Mouse (Mus musculus): ENCODE data around the gene Ifit1. TPM values are rescaled to one million over a fixed set of nuclear protein-coding genes. Genes with fewer than 3 reads are reported as not detected.

The Ifit1 gene
- total RNA-seq (2023), result 10 to 100 TPM; 11.7 to 19.1 TPM

GRCm38 (mm10) chr19:34640623-34641022 lies at the start of gene Ifit1, which contains the start of gene Ifit1bl2:
Gene Ifit1, plus strand, starts transcription at chr19:34640871.
Gene Ifit1bl2, minus strand, starts transcription at chr19:34640743.

GRCm38 (mm10) chr19:34601888-34602287 lies 38.8 kb upstream of the Ifit1 start, which contains the start of gene Ifit1bl1:
Gene Ifit1bl1, minus strand, starts transcription at chr19:34601956.

GRCm38 (mm10) chr19:34607237-34608051 lies 33.2 kb upstream of the Ifit1 start, which contains the start of gene Ifit3b:
Gene Ifit3b, plus strand, starts transcription at chr19:34607970.

Other genes starting within 250 kb of the Ifit1 start
- not detected for gene Ch25h, start 165.7 kb upstream of the Ifit1 start, total RNA-seq (2023)
- gene Lipa, start 113.4 kb upstream of the Ifit1 start, total RNA-seq (2023), result 10 to 100 TPM; 63.1 to 67.9 TPM
- 10 to 100 TPM; 19.0 to 19.9 TPM for gene Ifit2, start 90.2 kb upstream of the Ifit1 start, total RNA-seq (2023)
- gene Ifit3, start 57.3 kb upstream of the Ifit1 start, total RNA-seq (2023), result 10 to 100 TPM; 10.3 to 15.4 TPM
- gene Ifit1bl1, start 38.9 kb upstream of the Ifit1 start, total RNA-seq (2023), result 10 to 100 TPM; 13.0 to 16.2 TPM
- 1 to 10 TPM; 3.1 to 4.2 TPM for gene Ifit3b, start 32.9 kb upstream of the Ifit1 start, total RNA-seq (2023)
- gene Ifit1bl2, start 128 bp upstream of the Ifit1 start, total RNA-seq (2023), result under 1 TPM in 1 of 2 experiments, not detected in 1; 0.21 TPM
- gene Slc16a12, start 106.4 kb downstream of the Ifit1 start, total RNA-seq (2023), result not detected
- gene Pank1, start 238.6 kb downstream of the Ifit1 start, total RNA-seq (2023), result 1 to 10 TPM; 3.7 to 4.6 TPM

Measured in T-cell, adult 66 days (primary cell).